Mouse (Mus musculus) testis, adult 2 months (tissue): Measurements from ENCODE around the gene Gm37596. TPM values are rescaled to one million over a fixed set of nuclear protein-coding genes. Genes with fewer than 3 reads are reported as not detected.
"Not testable (repeated sequence)": the region's sequence is repeated elsewhere in the genome, so short reads cannot be mapped to it uniquely, and the experiment has no call there.

Experiments
- H3K27ac ChIP-seq: fragments of 200-500 bp; 2 replicates; pipeline ENCODE4 v1.5.1; 2012; ENCODE audit warnings: low read depth, low read length; ENCODE audit not compliant: control insufficient read depth, insufficient read depth
- H3K27me3 ChIP-seq: fragments of 200-500 bp; 2 replicates; pipeline ENCODE4 v1.6.1; 2012; ENCODE audit warnings: mild to moderate bottlenecking, low read length, moderate library complexity; ENCODE audit not compliant: control insufficient read depth, insufficient read depth
- H3K36me3 ChIP-seq: fragments of 200-500 bp; 2 replicates; pipeline ENCODE4 v1.6.1; 2012; ENCODE audit warnings: mild to moderate bottlenecking, low read length; ENCODE audit not compliant: control insufficient read depth, insufficient read depth
- H3K4me1 ChIP-seq: fragments of 200-500 bp; 2 replicates; pipeline ENCODE4 v1.6.1; 2012; ENCODE audit warnings: low read length; ENCODE audit not compliant: control insufficient read depth, insufficient read depth
- H3K4me3 ChIP-seq: fragments of 200-500 bp; 2 replicates; pipeline ENCODE4 v1.5.1; 2012; ENCODE audit warnings: low read depth, mild to moderate bottlenecking, low read length, moderate library complexity, mixed read lengths; ENCODE audit not compliant: control insufficient read depth
- CTCF ChIP-seq: fragments of 200-500 bp; IDR thresholded peaks from 2 replicates; pipeline ENCODE4 v1.5.1; 2012; ENCODE audit warnings: low read depth, mild to moderate bottlenecking, inconsistent platforms, low read length, moderate library complexity; ENCODE audit not compliant: control insufficient read depth, insufficient read depth, insufficient replicate concordance
- POLR2A ChIP-seq: fragments of 200-500 bp; IDR thresholded peaks from 2 replicates; pipeline ENCODE4 v1.6.1; 2012; ENCODE audit warnings: low read depth, mild to moderate bottlenecking, inconsistent platforms, low read length, moderate library complexity; ENCODE audit not compliant: control insufficient read depth
- polyA plus RNA-seq: library from polyadenylated mRNA; depleted of rRNA; stranded (reverse); fragments of >200 nt; gene quantifications from 2 replicates; pipeline ENCODE4 v1.2.3, GENCODE M21; 2012; rRNA removed

Gm37596 gene
- not detected in 2 replicates for polyA plus RNA-seq

GRCm38 (mm10) chr3:93692970-93693369 lies at the start of gene Gm37596:
Gene Gm37596 (minus strand): TSS chr3:93693070.
- not testable (repeated sequence) for H3K27me3 ChIP-seq, H3K4me1 ChIP-seq, H3K27ac ChIP-seq, H3K36me3 ChIP-seq, H3K4me3 ChIP-seq

- H3K27me3 ChIP-seq, H3K27ac ChIP-seq, H3K36me3 ChIP-seq, H3K4me1 ChIP-seq, H3K4me3 ChIP-seq: not testable (repeated sequence)
Observed at GRCm38 (mm10) chr3:93708969-93709637, 16.2 kb upstream of the Gm37596 start.

- not testable (repeated sequence) for H3K4me1 ChIP-seq, H3K4me3 ChIP-seq, H3K36me3 ChIP-seq, H3K27me3 ChIP-seq, H3K27ac ChIP-seq
Observed at GRCm38 (mm10) chr3:93676210-93676609, 16.7 kb downstream of the Gm37596 start, which contains the start of gene Tdpoz1. Gene Tdpoz1 (minus strand): TSS chr3:93676310.

- H3K4me3 ChIP-seq, H3K27me3 ChIP-seq, H3K36me3 ChIP-seq, H3K27ac ChIP-seq, H3K4me1 ChIP-seq: not testable (repeated sequence)
Observed at GRCm38 (mm10) chr3:93670805-93671503, 21.9 kb downstream of the Gm37596 start.

GRCm38 (mm10) chr3:93654260-93654659 lies 38.6 kb downstream of the Gm37596 start:
- Histone ChIP-seq H3K27ac (no peak overlapping the region), H3K4me1 (no peaks in the 10 kb centered on the region)

DNA sequence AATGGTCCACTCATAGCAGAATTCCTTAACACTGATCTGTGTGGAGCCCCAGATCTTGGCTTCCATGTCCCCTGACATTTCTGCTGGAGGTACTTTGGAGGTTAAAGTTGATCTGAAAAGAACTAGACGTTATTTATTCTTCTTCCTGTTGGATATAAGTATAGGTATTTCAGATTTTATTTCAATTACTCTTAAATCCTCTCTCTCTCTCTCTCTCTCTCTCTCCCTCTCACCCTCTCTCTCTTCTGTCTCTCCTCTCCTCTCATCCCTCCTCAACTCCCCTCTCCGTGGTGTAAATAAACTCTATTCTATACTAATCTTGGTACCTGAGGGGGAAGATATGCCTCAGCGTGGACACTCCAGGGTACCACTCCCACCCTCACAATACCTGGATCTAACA lies 40.3 kb downstream of the Gm37596 start, which contains the start of gene Tdpoz2:
Gene Tdpoz2 (minus strand): TSS at position 101 of the 400 bp plus-strand sequence.
- no peaks in the 10 kb centered on the region for H3K4me1 ChIP-seq
- H3K27me3 ChIP-seq, result no peaks in the 10 kb centered on the region
- H3K36me3 ChIP-seq, result no peaks in the 10 kb centered on the region
- H3K27ac ChIP-seq, result no peak within 1 kb of the TSS
- TF ChIP-seq CTCF (no peak), POLR2A (no peak)
- no peak within 1 kb of the TSS for H3K4me3 ChIP-seq

More at GRCm38 (mm10) chr3:93654260-93654659, 38.6 kb downstream of the Gm37596 start:
- Histone ChIP-seq H3K4me3 (no peak overlapping the region), H3K36me3 (no peaks in the 10 kb centered on the region), H3K27me3 (no peaks in the 10 kb centered on the region)
- TF ChIP-seq POLR2A (no peak), CTCF (no peak)

Other genes starting within 250 kb of the Gm37596 start
- not detected in 2 replicates for gene Tchhl1, start 224.3 kb downstream of the Gm37596 start, polyA plus RNA-seq
- gene S100a11, start 172.6 kb downstream of the Gm37596 start, polyA plus RNA-seq, result 22.1 and 26.0 TPM in 2 replicates
- gene S100a10, start 138.0 kb downstream of the Gm37596 start, polyA plus RNA-seq, result 6.5 and 8.5 TPM in 2 replicates
- gene Tdpoz2, start 40.4 kb downstream of the Gm37596 start, polyA plus RNA-seq, result not detected in 2 replicates
- not detected in 2 replicates for gene Tdpoz1, start 16.8 kb downstream of the Gm37596 start, polyA plus RNA-seq
- not detected in 2 replicates for gene Gm5773, start 79.9 kb upstream of the Gm37596 start, polyA plus RNA-seq
- not detected in 2 replicates for gene Tdpoz4, start 103.3 kb upstream of the Gm37596 start, polyA plus RNA-seq
- not detected in 2 replicates for gene Tdpoz3, start 132.9 kb upstream of the Gm37596 start, polyA plus RNA-seq